Mouse (Mus musculus): ENCODE data around the gene Mcrip1.

Gene Mcrip1

GRCm38 (mm10) chr11:120512790-120513453, 36.6 kb downstream of the Mcrip1 start:
- no peak for DNase-seq (ENCODE audit: low spot score)

- no peak for DNase-seq (ENCODE audit: low spot score)
Observed at GRCm38 (mm10) chr11:120510375-120511030, 39.0 kb downstream of the Mcrip1 start.

GRCm38 (mm10) chr11:120509940-120510339, 39.6 kb downstream of the Mcrip1 start:
- no peak for DNase-seq (ENCODE audit: low spot score)

GRCm38 (mm10) chr11:120508290-120508870, 41.1 kb downstream of the Mcrip1 start:
- no peak for DNase-seq (ENCODE audit: low spot score)

GRCm38 (mm10) chr11:120507611-120508289, 41.8 kb downstream of the Mcrip1 start:
- DNase-seq (ENCODE audit: low spot score), result no peak

GRCm38 (mm10) chr11:120506899-120507298, 42.6 kb downstream of the Mcrip1 start:
- no peak for DNase-seq (ENCODE audit: low spot score)

GRCm38 (mm10) chr11:120505661-120506060, 43.9 kb downstream of the Mcrip1 start:
- no peak for DNase-seq (ENCODE audit: low spot score)

GRCm38 (mm10) chr11:120501701-120502100, 47.8 kb downstream of the Mcrip1 start:
- no peak for DNase-seq (ENCODE audit: low spot score)

- DNase-seq (ENCODE audit: low spot score), result no peak
Observed at GRCm38 (mm10) chr11:120501018-120501417, 48.5 kb downstream of the Mcrip1 start.

GRCm38 (mm10) chr11:120500357-120500756, 49.2 kb downstream of the Mcrip1 start:
- no peak for DNase-seq (ENCODE audit: low spot score)

GRCm38 (mm10) chr11:120499894-120500293, 49.6 kb downstream of the Mcrip1 start:
- no peak for DNase-seq (ENCODE audit: low spot score)

- DNase-seq (ENCODE audit: low spot score), result no peak
Observed at GRCm38 (mm10) chr11:120498891-120499290, 50.6 kb downstream of the Mcrip1 start.

GRCm38 (mm10) chr11:120498226-120498625, 51.3 kb downstream of the Mcrip1 start:
- no peak for DNase-seq (ENCODE audit: low spot score)

GRCm38 (mm10) chr11:120497436-120497835, 52.1 kb downstream of the Mcrip1 start:
- no peak for DNase-seq (ENCODE audit: low spot score)

GRCm38 (mm10) chr11:120493911-120494310, 55.6 kb downstream of the Mcrip1 start:
- no peak for DNase-seq (ENCODE audit: low spot score)

- no peak for DNase-seq (ENCODE audit: low spot score)
Observed at GRCm38 (mm10) chr11:120493351-120493750, 56.2 kb downstream of the Mcrip1 start.

All from urinary bladder, postnatal 10 days (tissue).